Mouse (Mus musculus) ovary, adult 18-20 months (tissue): ENCODE measurements at regions not wholly inside any gene's neighbourhood (a gene's known extent, or its start where the extent isn't known, plus 50 kb on each side); places are given as distances from the start of the nearest gene placed in this dataset.

Experiments
- DNase-seq: peaks from one replicate; pipeline ENCODE4 v3.0.0; 2022; ENCODE audit warnings: low spot score, mixed read lengths

GRCm38 (mm10) chr4:9218380-9218779, 979.5 kb upstream of the Car8 start:
- no peak for DNase-seq

DNA sequence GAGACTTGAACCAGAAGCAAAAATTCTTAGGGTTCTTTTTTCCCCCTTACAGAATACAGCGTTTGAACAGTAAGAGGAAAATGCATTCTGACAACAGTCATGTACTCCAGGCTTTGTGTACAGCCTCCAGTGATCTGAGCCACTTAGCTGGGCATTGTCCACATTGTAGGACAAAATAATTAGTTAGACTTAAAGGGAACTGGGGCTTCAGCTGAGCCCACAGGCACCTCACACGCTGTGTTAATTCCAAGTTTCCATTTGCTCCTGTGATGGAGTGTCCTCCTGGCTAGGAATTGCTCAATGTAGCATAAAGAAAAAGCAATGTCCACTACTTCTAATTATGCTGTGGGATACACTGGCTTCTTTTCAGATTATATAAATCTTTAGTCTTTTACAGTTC, 969.8 kb upstream of the Car8 start:
- DNase-seq = no peak

GRCm38 (mm10) chr4:9200012-9200411, 961.2 kb upstream of the Car8 start:
- no peak for DNase-seq

GRCm38 (mm10) chr4:9196435-9196834, 957.6 kb upstream of the Car8 start:
- no peak for DNase-seq

DNA sequence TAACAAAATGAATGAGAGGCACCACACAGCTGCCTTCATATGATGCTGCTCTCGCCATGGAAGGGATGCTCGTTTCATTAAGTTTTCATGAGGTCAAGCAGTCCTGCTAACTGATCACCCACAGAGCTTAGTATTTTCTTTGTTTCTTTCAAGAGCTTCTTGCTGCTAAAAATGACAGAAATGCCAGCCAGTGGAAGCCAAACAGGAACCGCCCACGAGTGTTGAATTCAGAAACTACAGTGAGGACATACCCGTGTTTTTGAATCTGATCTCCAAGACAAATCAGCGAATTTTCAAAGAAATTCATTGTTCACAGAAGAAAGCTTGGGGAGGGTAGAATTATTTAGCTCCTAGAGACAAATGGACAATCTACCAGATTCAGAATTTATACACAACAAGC, 954.3 kb upstream of the Car8 start:
- no peak for DNase-seq

DNA sequence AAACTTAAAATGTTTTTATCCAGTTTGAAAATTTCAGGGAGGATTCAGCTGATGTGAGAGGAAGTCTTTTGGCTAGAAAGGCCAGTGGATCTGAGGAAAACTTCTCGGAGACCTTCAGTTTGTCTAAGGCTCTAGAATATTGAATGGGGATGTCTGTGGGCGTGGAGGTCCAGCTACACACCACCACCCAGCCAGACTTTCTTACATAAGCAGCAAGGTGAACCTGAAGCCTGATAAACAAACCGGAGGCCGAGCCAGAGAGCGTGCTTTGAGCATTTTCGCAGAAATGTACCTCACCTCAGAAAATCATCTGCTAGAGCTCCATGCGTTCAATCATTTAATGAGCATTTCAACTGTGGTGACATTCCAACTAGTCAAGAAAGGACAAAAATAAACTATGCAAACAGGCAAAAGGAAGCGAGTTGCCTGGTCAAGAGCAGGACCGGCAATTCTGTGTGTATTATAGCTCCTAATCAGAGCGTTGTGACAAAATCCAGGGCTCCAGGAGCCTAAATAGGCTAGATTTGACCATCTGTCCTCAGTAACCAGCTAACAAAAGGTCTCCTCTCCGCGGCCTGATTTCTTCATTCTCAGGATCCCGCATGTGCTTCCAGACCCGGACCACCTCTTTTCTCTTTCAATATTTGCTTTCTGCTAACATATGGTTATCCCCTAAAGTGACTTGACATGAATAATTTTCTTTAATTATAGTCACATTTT, 946.5 kb upstream of the Car8 start:
- DNase-seq = no peak

- no peak for DNase-seq
Observed at GRCm38 (mm10) chr4:9184451-9185121, 945.7 kb upstream of the Car8 start.

DNA sequence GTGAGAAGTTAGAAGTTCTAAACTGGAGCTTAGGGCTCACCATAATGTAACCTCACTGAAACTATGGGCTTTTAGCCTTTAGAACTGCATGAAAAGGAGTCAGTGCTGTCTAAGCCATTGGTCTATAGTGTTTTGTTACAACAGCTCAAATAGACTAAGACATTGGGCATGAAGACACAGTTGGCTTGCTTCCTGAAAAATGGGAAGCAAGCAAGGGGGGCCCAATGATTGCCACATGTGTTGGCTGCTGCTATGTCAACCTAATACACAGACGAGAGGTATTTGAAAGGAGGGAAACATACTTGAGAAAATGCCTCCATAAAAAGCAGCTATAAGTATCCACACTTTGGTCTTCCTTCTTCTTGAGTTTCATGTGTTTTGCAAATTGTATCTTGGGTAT, 935.5 kb upstream of the Car8 start:
- DNase-seq = no peak

DNA sequence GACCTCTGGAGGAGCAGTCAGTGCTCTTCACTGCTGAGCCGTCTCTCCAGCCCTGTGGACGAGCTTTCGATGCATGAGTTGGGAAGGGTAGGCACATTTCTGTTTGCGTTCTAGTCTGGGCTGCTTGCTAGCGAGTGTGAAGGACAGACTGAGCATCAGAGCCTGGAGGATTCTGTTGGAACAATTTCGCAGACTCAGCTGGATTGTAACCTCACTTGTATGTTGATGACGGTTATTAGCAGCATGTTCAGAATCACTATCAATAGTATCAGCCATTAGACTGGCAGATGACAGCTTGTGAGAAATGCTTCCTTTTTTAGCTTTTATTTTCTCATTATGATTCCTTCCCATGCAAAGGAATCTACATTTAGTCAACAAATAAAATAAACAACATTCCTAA, 923.5 kb upstream of the Car8 start:
- DNase-seq = no peak

- DNase-seq = no peak
Observed at GRCm38 (mm10) chr4:9161814-9162133, 922.9 kb upstream of the Car8 start.

- DNase-seq = no peak
Observed at GRCm38 (mm10) chr4:9161068-9161813, 922.4 kb upstream of the Car8 start.

DNA sequence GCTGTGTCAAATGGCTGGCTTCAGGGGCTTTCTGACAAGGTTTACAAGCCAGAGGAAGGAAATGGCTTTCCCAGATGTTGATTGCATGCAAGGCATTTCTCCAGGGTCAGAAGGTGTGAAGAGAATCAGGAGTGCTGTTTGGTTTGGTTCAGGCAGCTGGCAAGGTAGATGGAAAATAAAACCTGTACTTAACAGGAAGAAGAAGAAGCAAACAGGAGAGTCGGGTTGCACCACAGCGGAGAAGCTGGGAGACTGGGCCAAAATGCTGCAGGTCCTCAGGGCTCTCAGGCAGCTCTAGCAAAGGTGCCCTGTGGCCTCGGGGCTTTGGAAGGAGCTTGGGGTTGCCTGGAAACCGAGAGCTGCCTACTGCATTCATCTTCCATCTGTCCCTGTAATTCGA, 908.9 kb upstream of the Car8 start:
- DNase-seq = no peak

GRCm38 (mm10) chr4:9144226-9145215, 905.7 kb upstream of the Car8 start:
- no peak for DNase-seq

GRCm38 (mm10) chr4:9143087-9143486, 904.2 kb upstream of the Car8 start:
- DNase-seq = no peak

- DNase-seq = no peak
Observed at GRCm38 (mm10) chr4:9141946-9142683, 903.3 kb upstream of the Car8 start.

- no peak for DNase-seq
Observed at GRCm38 (mm10) chr4:9140691-9141090, 901.9 kb upstream of the Car8 start.

GRCm38 (mm10) chr4:9136657-9137056, 897.8 kb upstream of the Car8 start:
- DNase-seq = no peak

DNA sequence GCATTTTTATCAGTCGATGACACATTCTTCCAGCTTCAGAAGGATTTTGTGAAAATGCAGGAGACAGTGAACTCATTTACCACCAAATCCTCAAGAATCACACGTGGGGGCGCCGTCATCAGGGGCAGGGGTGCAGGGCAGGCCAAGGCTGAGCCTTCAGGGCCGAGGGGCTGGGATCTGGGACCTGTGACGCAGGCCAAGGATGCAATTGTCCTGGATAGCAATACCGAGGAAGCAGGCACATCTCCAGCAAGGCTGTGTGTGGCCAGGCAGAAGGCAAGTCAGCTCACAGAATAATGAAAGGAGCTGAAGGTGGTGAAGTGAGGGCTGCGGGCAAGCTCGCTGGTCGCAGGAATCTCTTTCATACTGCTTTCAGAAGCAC, 897.3 kb upstream of the Car8 start:
- no peak for DNase-seq

DNA sequence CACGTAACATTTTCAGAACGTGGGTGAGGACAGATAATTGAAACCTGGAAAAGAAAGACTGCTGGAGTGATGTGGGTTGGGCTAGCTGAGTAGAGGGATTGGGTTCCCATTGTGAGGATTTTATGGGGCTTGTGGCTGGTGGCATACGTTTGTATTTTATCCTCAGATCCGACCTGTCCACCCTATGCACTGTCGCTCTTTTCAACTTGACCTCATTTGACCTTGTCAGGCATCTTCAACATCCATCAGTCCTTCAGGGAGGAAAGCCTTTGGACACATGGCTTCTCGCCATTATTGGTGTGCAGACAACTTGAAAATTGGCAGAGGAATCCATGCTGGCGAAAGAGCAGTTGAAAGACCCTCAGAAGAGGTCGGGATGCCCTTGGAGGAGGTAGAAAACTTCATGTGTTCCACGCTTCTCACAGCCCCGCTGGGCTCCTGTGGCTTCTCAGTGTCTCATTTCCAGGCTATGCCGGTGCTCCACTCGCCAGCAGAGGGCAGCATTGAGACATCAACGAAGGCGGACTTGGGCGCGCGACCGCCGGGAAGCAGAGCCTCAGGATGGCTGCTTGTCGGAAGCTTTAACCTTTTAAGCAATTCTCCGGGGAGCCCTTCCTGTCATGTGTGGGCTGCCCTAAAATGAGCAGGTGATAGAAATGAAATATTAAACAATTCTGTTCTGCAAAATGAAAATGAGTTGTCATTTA, 896.8 kb upstream of the Car8 start:
- peak; percentile 65 for DNase-seq

DNA sequence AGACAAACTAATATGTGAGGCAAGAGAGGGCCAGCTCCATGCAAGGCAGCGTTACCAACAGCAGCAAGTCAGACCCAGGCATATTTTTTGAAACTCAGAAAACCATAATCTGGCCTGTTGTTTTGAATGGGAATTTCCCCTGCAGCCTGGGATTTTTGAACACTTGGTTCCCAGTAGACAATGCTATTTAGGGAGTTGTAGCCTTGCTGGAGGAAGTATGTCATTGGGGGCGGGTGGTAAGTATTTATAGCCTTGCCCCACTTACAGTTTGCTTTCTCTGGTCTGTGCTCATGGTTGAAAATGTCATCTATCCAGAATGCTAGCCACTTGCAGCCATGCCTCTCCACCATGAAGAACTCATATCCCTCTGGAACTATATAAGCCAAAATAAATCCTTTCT, 894.9 kb upstream of the Car8 start:
- DNase-seq = no peak
